Mouse (Mus musculus) limb, embryonic 10.5 days (tissue): ENCODE results near the gene Endou. TPM values are rescaled to one million over a fixed set of nuclear protein-coding genes. Genes with fewer than 3 reads are reported as not detected.

ENCODE experiments used
- DNase-seq: peaks from one replicate; pipeline ENCODE4 v3.0.0-alpha.2; 2017; ENCODE audit warnings: low spot score
- H3K27ac ChIP-seq: fragments of 300-500 bp; sonication (generic); 2 replicates; pipeline ENCODE4 v1.5.1; 2016; ENCODE audit warnings: mild to moderate bottlenecking
- H3K27me3 ChIP-seq: fragments of 300-500 bp; sonication (generic); 2 replicates; pipeline ENCODE4 v1.6.1; 2016; ENCODE audit warnings: low read depth, mild to moderate bottlenecking; ENCODE audit not compliant: poor library complexity, severe bottlenecking
- H3K36me3 ChIP-seq: fragments of 300-500 bp; sonication (generic); 2 replicates; pipeline ENCODE4 v1.6.1; 2016; ENCODE audit warnings: mild to moderate bottlenecking, moderate library complexity
- H3K4me1 ChIP-seq: fragments of 300-500 bp; sonication (generic); 2 replicates; pipeline ENCODE4 v1.6.1; 2016
- H3K4me3 ChIP-seq: fragments of 300-500 bp; sonication (generic); 2 replicates; pipeline ENCODE4 v1.5.1; 2016; ENCODE audit warnings: mild to moderate bottlenecking, moderate library complexity
- H3K9me3 ChIP-seq: fragments of 300-500 bp; sonication (generic); replicated peaks from 2 replicates; pipeline ENCODE4 v1.6.1; 2016; ENCODE audit warnings: mild to moderate bottlenecking
- WGBS: fragments of 180-500 bp; shearing (Covaris S2); methylation state at CpG from one replicate; pipeline ENCODE4 v1.1.7; 2016; 5-methylcytosine and 5-hydroxymethylcytosine counted together
- polyA plus RNA-seq: library from polyadenylated mRNA; unstranded; fragments of >200 nt; fragmentation: Nextera tagmentation; extraction: Ambion mirVana; gene quantifications from 2 replicates; pipeline ENCODE4 v1.2.1, GENCODE M21; 2016

Gene Endou
- polyA plus RNA-seq, 1 experiment from 2014 or later, result 0.26 TPM

- 92% methylated on average over 9 of the region's 9 CpGs for WGBS
- Histone ChIP-seq H3K27ac (no peak overlapping the region), H3K9me3 (no peaks in the 10 kb centered on the region), H3K4me1 (peaks cover 13% of the 10 kb centered on the region), H3K4me3 (no peak overlapping the region), H3K27me3 (no peaks in the 10 kb centered on the region), H3K36me3 (no peaks in the 10 kb centered on the region)
- no peak for DNase-seq
Observed at GRCm38 (mm10) chr15:97740283-97740732, 9.2 kb upstream of the Endou start.

- DNase-seq, result no peak
- Histone ChIP-seq H3K4me3 (no peak overlapping the region), H3K9me3 (no peaks in the 10 kb centered on the region), H3K27me3 (no peaks in the 10 kb centered on the region), H3K4me1 (peaks cover 4% of the 10 kb centered on the region; the same call in 1 of the 2 replicates), H3K36me3 (no peaks in the 10 kb centered on the region), H3K27ac (no peak overlapping the region)
- 93% methylated on average over 7 of the region's 7 CpGs for WGBS
Observed at GRCm38 (mm10) chr15:97738923-97739322, 7.8 kb upstream of the Endou start.

GRCm38 (mm10) chr15:97731988-97732387, 849 bp upstream of the Endou start:
- Histone ChIP-seq H3K9me3 (no peaks in the 10 kb centered on the region; the same call in 1 of the 2 replicates), H3K27me3 (no peaks in the 10 kb centered on the region), H3K4me1 (no peaks in the 10 kb centered on the region), H3K27ac (no peak overlapping the region), H3K4me3 (no peak overlapping the region), H3K36me3 (no peaks in the 10 kb centered on the region)
- 89% methylated on average over 11 of the region's 11 CpGs for WGBS
- DNase-seq, result no peak

DNA sequence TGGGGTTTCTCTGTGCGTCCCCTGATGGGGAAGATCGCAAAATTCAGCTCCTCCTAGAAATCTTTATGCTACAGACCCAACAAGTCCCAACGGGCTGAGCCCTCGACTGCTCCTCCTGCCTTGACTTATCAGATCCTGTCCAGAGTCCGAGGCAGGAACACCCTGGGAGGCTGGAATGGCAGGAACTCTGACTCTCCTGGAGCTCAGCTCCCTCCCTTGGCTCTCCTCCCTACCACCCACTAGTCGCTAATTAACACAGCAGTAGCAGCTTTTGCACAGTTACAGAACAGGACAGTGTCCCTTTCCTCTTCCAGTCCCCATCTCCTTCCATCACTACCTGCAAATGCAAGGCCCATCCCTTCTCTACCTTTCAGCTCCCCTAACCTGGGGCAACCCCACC, 774 bp downstream of the Endou start:
- H3K4me3 ChIP-seq, result no peak overlapping the region
- no peaks in the 10 kb centered on the region; the same call in 1 of the 2 replicates for H3K9me3 ChIP-seq
- H3K36me3 ChIP-seq, result no peaks in the 10 kb centered on the region
- 58% methylated on average over 6 of the region's 6 CpGs for WGBS
- no peaks in the 10 kb centered on the region for H3K4me1 ChIP-seq
- H3K27ac ChIP-seq, result no peak overlapping the region
- no peaks in the 10 kb centered on the region for H3K27me3 ChIP-seq
- no peak for DNase-seq

DNA sequence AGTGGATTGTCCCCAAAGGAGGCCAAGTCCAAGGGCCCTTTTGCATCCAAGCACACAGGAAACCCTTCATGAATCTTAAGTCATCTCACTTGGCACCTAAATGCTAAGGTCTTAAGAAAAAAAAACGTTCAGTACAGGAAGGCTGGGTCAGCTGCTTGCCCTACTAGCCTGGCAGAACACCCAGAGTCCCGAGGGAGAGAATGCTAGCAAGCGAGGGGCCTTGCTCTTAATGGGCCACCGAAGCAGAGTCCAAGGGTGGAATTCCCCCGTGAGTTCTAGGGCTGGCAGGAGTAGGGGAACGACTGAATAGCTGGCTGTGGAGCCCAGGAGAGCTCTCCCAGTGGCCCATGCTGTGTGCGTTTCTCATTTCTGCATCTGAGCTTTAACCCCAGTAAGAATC, 2.3 kb downstream of the Endou start:
- Histone ChIP-seq H3K27ac (no peak overlapping the region), H3K36me3 (no peaks in the 10 kb centered on the region), H3K4me1 (no peaks in the 10 kb centered on the region), H3K9me3 (no peaks in the 10 kb centered on the region; the same call in 1 of the 2 replicates), H3K27me3 (no peaks in the 10 kb centered on the region), H3K4me3 (no peak overlapping the region)
- 78% methylated on average over 7 of the region's 7 CpGs for WGBS
- no peak for DNase-seq

DNA sequence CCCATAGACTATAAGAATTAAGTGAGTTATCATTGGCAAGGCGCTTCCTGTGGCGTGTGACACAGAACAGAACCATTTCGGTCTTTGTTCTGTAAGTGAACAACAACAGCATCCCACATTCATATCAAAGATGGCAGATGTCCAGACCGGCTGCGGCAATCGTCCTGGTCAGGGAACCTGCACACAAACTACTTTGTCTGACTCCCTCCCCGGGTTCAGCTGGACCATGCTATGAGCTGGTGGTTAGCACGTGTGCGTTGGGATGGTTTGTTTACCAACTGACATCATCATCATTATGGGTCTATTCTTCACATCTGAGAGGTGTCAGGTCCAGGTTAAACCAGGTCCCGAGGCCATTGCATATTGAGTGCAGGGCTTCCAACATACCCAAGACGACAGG, 2.7 kb downstream of the Endou start:
- Histone ChIP-seq H3K4me1 (no peaks in the 10 kb centered on the region), H3K36me3 (no peaks in the 10 kb centered on the region), H3K27ac (no peak overlapping the region), H3K27me3 (no peaks in the 10 kb centered on the region), H3K9me3 (no peaks in the 10 kb centered on the region), H3K4me3 (no peak overlapping the region)
- DNase-seq, result no peak
- 92% methylated on average over 11 of the region's 11 CpGs for WGBS

DNA sequence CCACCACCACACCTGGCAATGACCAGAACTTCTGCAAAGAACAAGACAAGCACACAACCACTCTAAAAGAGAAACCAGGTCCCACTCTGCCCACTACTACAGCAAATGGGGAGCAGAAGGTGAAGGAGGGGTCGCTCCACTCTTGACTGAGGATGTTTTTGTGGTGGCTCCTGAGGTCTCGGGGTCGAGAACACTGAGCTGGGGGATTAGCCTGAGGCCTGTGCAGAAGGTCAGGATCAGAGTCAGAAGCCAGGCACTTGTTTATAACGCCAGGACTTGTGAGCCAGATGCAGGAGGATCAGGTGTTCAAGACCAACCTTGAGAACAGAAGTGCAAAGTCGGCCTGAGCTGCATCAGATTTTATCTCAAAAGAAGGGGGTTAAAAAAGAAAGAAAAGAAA, 3.6 kb downstream of the Endou start:
- H3K4me1 ChIP-seq, result no peaks in the 10 kb centered on the region
- H3K9me3 ChIP-seq, result no peaks in the 10 kb centered on the region
- H3K4me3 ChIP-seq, result no peak overlapping the region
- no peak overlapping the region for H3K27ac ChIP-seq
- no peak for DNase-seq
- 74% methylated on average over 5 of the region's 5 CpGs for WGBS
- H3K36me3 ChIP-seq, result no peaks in the 10 kb centered on the region
- H3K27me3 ChIP-seq, result no peaks in the 10 kb centered on the region

- WGBS, result 79% methylated on average over 8 of the region's 8 CpGs
- no peak overlapping the region for H3K27ac ChIP-seq
- H3K4me1 ChIP-seq, result 0 out of 2 replicates have a peak, but pooled peaks cover 3% of the 10 kb centered on the region
Observed at GRCm38 (mm10) chr15:97727048-97727447, 4.1 kb downstream of the Endou start.

GRCm38 (mm10) chr15:97726310-97726709, 4.8 kb downstream of the Endou start:
- DNase-seq, result no peak
- H3K36me3 ChIP-seq, result no peaks in the 10 kb centered on the region
- 83% methylated on average over 13 of the region's 13 CpGs for WGBS
- no peaks in the 10 kb centered on the region for H3K9me3 ChIP-seq
- no peaks in the 10 kb centered on the region for H3K27me3 ChIP-seq
- H3K4me1 ChIP-seq, result peaks cover 7% of the 10 kb centered on the region
- H3K27ac ChIP-seq, result no peak overlapping the region; the same call in 1 of the 2 replicates
- no peak overlapping the region for H3K4me3 ChIP-seq

More at GRCm38 (mm10) chr15:97727048-97727447, 4.1 kb downstream of the Endou start:
- Histone ChIP-seq H3K27me3 (no peaks in the 10 kb centered on the region), H3K36me3 (no peaks in the 10 kb centered on the region), H3K4me3 (no peak overlapping the region), H3K9me3 (no peaks in the 10 kb centered on the region)
- DNase-seq, result no peak

DNA sequence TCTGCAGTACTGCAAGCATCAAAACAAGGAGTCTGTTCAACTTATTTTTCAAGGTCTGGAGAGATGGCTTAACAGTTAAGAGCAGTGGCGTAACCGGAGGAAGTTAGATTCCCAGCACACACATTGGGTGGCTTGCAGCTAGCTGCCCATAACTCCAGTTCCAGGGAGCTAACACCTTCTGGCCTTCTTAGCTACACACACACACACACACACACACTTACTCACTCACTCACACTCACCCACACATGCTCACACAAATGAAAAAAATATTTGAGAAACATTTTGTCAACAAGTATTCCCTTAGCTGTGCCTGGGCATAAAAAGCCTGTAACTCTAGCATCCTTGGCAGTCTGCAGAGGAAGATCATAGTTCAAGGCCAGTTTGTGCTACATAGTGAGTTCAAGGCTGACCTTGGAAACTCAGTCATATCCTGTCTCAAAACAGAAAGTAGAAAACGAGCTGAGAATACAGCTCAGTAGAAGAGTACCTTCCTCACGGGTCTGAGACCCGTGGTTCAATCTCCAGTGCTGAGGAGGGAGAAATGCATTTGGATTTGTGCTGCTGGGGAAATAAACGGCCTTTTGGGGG, 5.8 kb downstream of the Endou start:
- H3K36me3 ChIP-seq, result no peaks in the 10 kb centered on the region
- no peaks in the 10 kb centered on the region for H3K27me3 ChIP-seq
- H3K9me3 ChIP-seq, result no peaks in the 10 kb centered on the region
- no peak overlapping the region for H3K27ac ChIP-seq
- DNase-seq, result no peak
- H3K4me3 ChIP-seq, result no peak overlapping the region
- H3K4me1 ChIP-seq, result peaks cover 18% of the 10 kb centered on the region
- WGBS, result 82% methylated on average over 6 of the region's 6 CpGs

DNA sequence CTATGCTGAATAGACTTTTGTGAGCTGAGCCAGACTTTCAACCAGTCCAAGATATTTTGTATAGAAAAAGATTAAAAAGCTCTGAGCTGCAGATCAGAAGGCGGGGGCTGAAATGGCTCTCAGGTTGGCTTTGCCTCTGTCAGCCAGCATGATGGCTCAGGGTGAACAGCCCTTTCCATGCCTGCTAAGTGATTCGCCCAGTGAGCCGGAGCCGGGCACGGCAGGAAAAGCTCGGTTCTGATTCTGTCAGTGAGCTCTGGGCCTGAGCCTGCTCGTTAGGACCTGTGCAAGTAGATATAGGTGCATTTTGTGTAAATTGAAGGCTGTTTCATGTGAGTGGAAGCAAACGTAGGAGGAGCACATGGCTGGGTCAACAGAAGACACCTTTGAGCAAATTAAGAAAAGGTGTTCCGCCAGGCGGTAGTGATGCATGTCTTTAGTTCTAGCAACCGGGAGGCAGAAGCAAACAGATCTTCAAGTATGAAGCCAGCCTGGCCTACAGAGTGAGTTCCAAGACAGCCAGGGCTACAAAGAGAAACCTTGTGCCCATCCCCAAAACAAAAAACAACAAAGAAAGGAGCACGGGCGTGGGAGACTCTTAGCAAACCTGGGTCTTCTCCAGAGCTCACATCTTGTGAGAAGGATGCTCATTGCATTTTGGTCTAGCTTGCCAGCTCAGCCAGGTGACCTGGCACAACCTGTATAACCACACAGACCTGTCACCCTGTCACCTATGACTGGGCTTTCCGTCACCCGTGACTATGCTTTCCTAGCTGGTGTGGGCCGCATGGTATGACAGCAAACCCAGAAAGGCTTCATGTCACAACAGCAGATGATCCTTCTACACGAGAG, 6.6 kb downstream of the Endou start:
- Histone ChIP-seq H3K9me3 (no peaks in the 10 kb centered on the region), H3K4me3 (no peak overlapping the region), H3K27ac (no peak overlapping the region), H3K27me3 (no peaks in the 10 kb centered on the region), H3K36me3 (no peaks in the 10 kb centered on the region), H3K4me1 (peaks cover 18% of the 10 kb centered on the region)
- 85% methylated on average over 17 of the region's 17 CpGs for WGBS
- no peak for DNase-seq

GRCm38 (mm10) chr15:97723536-97724345, 7.4 kb downstream of the Endou start:
- Histone ChIP-seq H3K36me3 (no peaks in the 10 kb centered on the region), H3K4me3 (no peak overlapping the region), H3K27ac (no peak overlapping the region), H3K4me1 (peaks cover 18% of the 10 kb centered on the region), H3K9me3 (no peaks in the 10 kb centered on the region), H3K27me3 (no peaks in the 10 kb centered on the region)
- WGBS, result 89% methylated on average over 6 of the region's 6 CpGs
- DNase-seq, result no peak
